Mouse (Mus musculus): Measurements from ENCODE around the gene Mgat4b.

DNA sequence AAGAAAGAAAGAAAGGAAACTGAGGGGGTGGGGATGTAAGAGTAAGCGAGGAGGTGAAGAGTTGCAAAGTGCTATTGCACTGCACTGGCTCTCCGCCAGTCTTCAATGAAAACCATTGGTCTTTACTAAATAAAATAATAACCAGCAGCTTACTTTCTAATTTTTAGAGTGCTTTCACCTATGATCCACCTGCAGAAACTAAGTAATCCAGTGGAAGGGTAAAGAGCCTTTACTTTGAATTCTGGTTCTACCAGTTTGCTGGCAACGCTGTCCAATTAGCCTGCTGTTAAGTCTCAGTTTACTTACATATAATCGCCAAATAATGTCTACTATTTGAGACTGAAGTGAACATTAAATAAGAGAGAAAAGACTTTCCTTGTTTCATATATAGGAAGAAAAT lies 68.3 kb downstream of the Mgat4b start:
- TF ChIP-seq REST (IDR thresholded peaks at IDR 0.05; ENCODE audit: insufficient read depth, insufficient read length), result no peak
- TF ChIP-seq SRF (IDR thresholded peaks at IDR 0.05; ENCODE audit: control insufficient read depth, insufficient read length, low read depth), result no peak
- TF ChIP-seq MAX (IDR thresholded peaks at IDR 0.05; ENCODE audit: low read depth), result no peak
- TF ChIP-seq USF1 (IDR thresholded peaks at IDR 0.05; ENCODE audit: low read depth), result no peak
- no peak for TF ChIP-seq POLR2A (IDR thresholded peaks at IDR 0.05; ENCODE audit: insufficient read length, low read depth)
- no peak for TF ChIP-seq POLR2AphosphoS2 (IDR thresholded peaks at IDR 0.05; ENCODE audit: insufficient read length, low read depth)
